Mouse (Mus musculus) kidney, embryonic 15.5 days (tissue): ENCODE data around the gene Dst. TPM values are rescaled to one million over a fixed set of nuclear protein-coding genes. Genes with fewer than 3 reads are reported as not detected.

ENCODE experiments used
- ATAC-seq: fragments of 200-750 bp; cut with Nextera tagmentation; replicated peaks from 2 replicates; pipeline ENCODE4 v1.8.0; 2017; ENCODE audit warnings: moderate TSS enrichment; ENCODE audit not compliant: low FRiP score
- H3K27ac ChIP-seq: fragments of 300-500 bp; sonication (generic); 2 replicates; pipeline ENCODE4 v1.5.1; 2015; ENCODE audit warnings: mild to moderate bottlenecking, inconsistent platforms
- H3K27me3 ChIP-seq: fragments of 300-500 bp; sonication (generic); 2 replicates; pipeline ENCODE4 v1.6.1; 2015; ENCODE audit warnings: inconsistent platforms
- H3K36me3 ChIP-seq: fragments of 300-500 bp; sonication (generic); 2 replicates; pipeline ENCODE4 v1.6.1; 2015; ENCODE audit warnings: inconsistent platforms
- H3K4me1 ChIP-seq: fragments of 300-500 bp; sonication (generic); 2 replicates; pipeline ENCODE4 v1.6.1; 2015; ENCODE audit warnings: inconsistent platforms
- H3K4me2 ChIP-seq: fragments of 300-500 bp; sonication (generic); 2 replicates; pipeline ENCODE4 v1.6.1; 2015; ENCODE audit warnings: moderate library complexity, mild to moderate bottlenecking, inconsistent platforms
- H3K4me3 ChIP-seq: fragments of 300-500 bp; sonication (generic); replicated peaks from 2 replicates; pipeline ENCODE4 v1.5.1; 2015; ENCODE audit warnings: mild to moderate bottlenecking, inconsistent platforms
- H3K9ac ChIP-seq: fragments of 300-500 bp; sonication (generic); 2 replicates; pipeline ENCODE4 v1.6.1; 2015; ENCODE audit warnings: mild to moderate bottlenecking, inconsistent platforms
- H3K9me3 ChIP-seq: fragments of 300-500 bp; sonication (generic); replicated peaks from 2 replicates; pipeline ENCODE4 v1.6.1; 2016; ENCODE audit warnings: inconsistent platforms
- WGBS: fragments of 180-500 bp; shearing (Covaris S2); methylation state at CpG from one replicate; pipeline ENCODE4 v1.1.7; 2015; ENCODE audit warnings: mixed read lengths; 5-methylcytosine and 5-hydroxymethylcytosine counted together
- polyA plus RNA-seq: library from polyadenylated mRNA; unstranded; fragments of >200 nt; fragmentation: Nextera tagmentation; extraction: Ambion mirVana; gene quantifications from 2 replicates; pipeline ENCODE4 v1.2.1, GENCODE M21; 2015

Dst gene
- polyA plus RNA-seq, 1 experiment from 2014 or later = 27.9 TPM

GRCm38 (mm10) chr1:34174517-34174916 lies 266.5 kb downstream of the Dst start:
- no peaks in the 10 kb centered on the region for H3K4me1 ChIP-seq
- no peaks in the 10 kb centered on the region for H3K9me3 ChIP-seq
- ATAC-seq = 0 out of 2 replicates have a peak, but pooled peaks have one; percentile 58
- no peak overlapping the region for H3K4me3 ChIP-seq
- no peak overlapping the region for H3K4me2 ChIP-seq
- no peak overlapping the region for H3K9ac ChIP-seq
- H3K36me3 ChIP-seq = peaks cover 84% of the 10 kb centered on the region
- WGBS = 92% methylated on average over 15 of the region's 15 CpGs
- H3K27me3 ChIP-seq = no peaks in the 10 kb centered on the region
- no peak overlapping the region for H3K27ac ChIP-seq

- no peaks in the 10 kb centered on the region for H3K4me1 ChIP-seq
- H3K27me3 ChIP-seq = no peaks in the 10 kb centered on the region
- no peak overlapping the region for H3K9ac ChIP-seq
- no peak overlapping the region for H3K4me3 ChIP-seq
- H3K27ac ChIP-seq = no peak overlapping the region
- WGBS = 72% methylated on average over 8 of the region's 8 CpGs
- H3K36me3 ChIP-seq = peaks cover 84% of the 10 kb centered on the region
- H3K4me2 ChIP-seq = no peak overlapping the region
- no peaks in the 10 kb centered on the region for H3K9me3 ChIP-seq
- no peak for ATAC-seq
These were observed 266.9 kb downstream of the Dst start for GRCm38 (mm10) chr1:34174961-34175360.

GRCm38 (mm10) chr1:34178022-34178727 lies 270.1 kb downstream of the Dst start:
- H3K9me3 ChIP-seq = no peaks in the 10 kb centered on the region
- 93% methylated on average over 41 of the region's 41 CpGs for WGBS
- no peaks in the 10 kb centered on the region for H3K4me1 ChIP-seq
- no peak overlapping the region for H3K4me2 ChIP-seq
- H3K36me3 ChIP-seq = peaks cover 84% of the 10 kb centered on the region
- no peak for ATAC-seq
- no peak overlapping the region for H3K27ac ChIP-seq
- H3K9ac ChIP-seq = no peak overlapping the region
- no peaks in the 10 kb centered on the region for H3K27me3 ChIP-seq
- no peak overlapping the region for H3K4me3 ChIP-seq

GRCm38 (mm10) chr1:34179756-34180155 lies 271.7 kb downstream of the Dst start:
- Histone ChIP-seq H3K9me3 (no peaks in the 10 kb centered on the region), H3K9ac (no peak overlapping the region), H3K4me1 (no peaks in the 10 kb centered on the region), H3K36me3 (peaks cover 75% of the 10 kb centered on the region), H3K27ac (no peak overlapping the region), H3K27me3 (no peaks in the 10 kb centered on the region), H3K4me3 (no peak overlapping the region), H3K4me2 (no peak overlapping the region)
- ATAC-seq = no peak
- 92% methylated on average over 19 of the region's 19 CpGs for WGBS

- Histone ChIP-seq H3K4me3 (no peak overlapping the region), H3K36me3 (peaks cover 63% of the 10 kb centered on the region), H3K4me1 (no peaks in the 10 kb centered on the region), H3K9me3 (no peaks in the 10 kb centered on the region), H3K27ac (no peak overlapping the region), H3K9ac (no peak overlapping the region), H3K4me2 (no peak overlapping the region), H3K27me3 (no peaks in the 10 kb centered on the region)
- no peak for ATAC-seq
- WGBS = 79% methylated on average over 24 of the region's 24 CpGs
These were observed 274.6 kb downstream of the Dst start for GRCm38 (mm10) chr1:34182406-34183249.

GRCm38 (mm10) chr1:34183250-34183926 lies 275.4 kb downstream of the Dst start:
- Histone ChIP-seq H3K27me3 (no peaks in the 10 kb centered on the region), H3K36me3 (peaks cover 55% of the 10 kb centered on the region), H3K27ac (no peak overlapping the region), H3K4me1 (no peaks in the 10 kb centered on the region), H3K9me3 (no peaks in the 10 kb centered on the region), H3K4me3 (no peak overlapping the region), H3K4me2 (no peak overlapping the region), H3K9ac (no peak overlapping the region)
- ATAC-seq = no peak
- WGBS = 91% methylated on average over 12 of the region's 12 CpGs

GRCm38 (mm10) chr1:34184266-34184665 lies 276.2 kb downstream of the Dst start:
- no peak for ATAC-seq
- H3K36me3 ChIP-seq = peaks cover 52% of the 10 kb centered on the region
- no peaks in the 10 kb centered on the region for H3K9me3 ChIP-seq
- H3K4me2 ChIP-seq = no peak overlapping the region
- H3K4me1 ChIP-seq = no peaks in the 10 kb centered on the region
- no peak overlapping the region for H3K27ac ChIP-seq
- WGBS = 62% methylated on average over 6 of the region's 6 CpGs
- H3K9ac ChIP-seq = no peak overlapping the region
- H3K27me3 ChIP-seq = no peaks in the 10 kb centered on the region
- no peak overlapping the region for H3K4me3 ChIP-seq

- Histone ChIP-seq H3K4me1 (no peaks in the 10 kb centered on the region), H3K4me3 (no peak overlapping the region), H3K9me3 (no peaks in the 10 kb centered on the region), H3K9ac (no peak overlapping the region), H3K36me3 (peaks cover 51% of the 10 kb centered on the region), H3K4me2 (no peak overlapping the region), H3K27ac (no peak overlapping the region), H3K27me3 (no peaks in the 10 kb centered on the region)
- WGBS = 90% methylated on average over 6 of the region's 6 CpGs
- no peak for ATAC-seq
These were observed 278.0 kb downstream of the Dst start for GRCm38 (mm10) chr1:34186033-34186432.

- no peak for ATAC-seq
- no peak overlapping the region for H3K27ac ChIP-seq
- WGBS = 57% methylated on average over 5 of the region's 5 CpGs
These were observed 279.5 kb downstream of the Dst start for GRCm38 (mm10) chr1:34187501-34187900.

GRCm38 (mm10) chr1:34188721-34189236 lies 280.8 kb downstream of the Dst start:
- no peaks in the 10 kb centered on the region for H3K9me3 ChIP-seq
- no peaks in the 10 kb centered on the region for H3K27me3 ChIP-seq
- no peak for ATAC-seq
- no peak overlapping the region for H3K9ac ChIP-seq
- WGBS = 84% methylated on average over 16 of the region's 16 CpGs
- no peak overlapping the region for H3K27ac ChIP-seq
- no peak overlapping the region for H3K4me3 ChIP-seq
- H3K36me3 ChIP-seq = peaks cover 51% of the 10 kb centered on the region
- no peaks in the 10 kb centered on the region for H3K4me1 ChIP-seq
- H3K4me2 ChIP-seq = no peak overlapping the region

More at GRCm38 (mm10) chr1:34187501-34187900, 279.5 kb downstream of the Dst start:
- Histone ChIP-seq H3K9me3 (no peaks in the 10 kb centered on the region), H3K4me2 (no peak overlapping the region), H3K27me3 (no peaks in the 10 kb centered on the region), H3K4me1 (no peaks in the 10 kb centered on the region), H3K36me3 (peaks cover 51% of the 10 kb centered on the region), H3K4me3 (no peak overlapping the region), H3K9ac (no peak overlapping the region)

- Histone ChIP-seq H3K4me1 (no peaks in the 10 kb centered on the region), H3K9ac (no peak overlapping the region), H3K27me3 (no peaks in the 10 kb centered on the region), H3K27ac (no peak overlapping the region), H3K9me3 (no peaks in the 10 kb centered on the region), H3K4me3 (no peak overlapping the region), H3K4me2 (no peak overlapping the region), H3K36me3 (peaks cover 57% of the 10 kb centered on the region)
- ATAC-seq = no peak
- WGBS = 70% methylated on average over 14 of the region's 14 CpGs
These were observed 281.3 kb downstream of the Dst start for GRCm38 (mm10) chr1:34189318-34189717.

- 68% methylated on average over 7 of the region's 7 CpGs for WGBS
- Histone ChIP-seq H3K9me3 (no peaks in the 10 kb centered on the region), H3K4me3 (no peak overlapping the region), H3K27ac (no peak overlapping the region), H3K4me2 (no peak overlapping the region), H3K4me1 (no peaks in the 10 kb centered on the region), H3K27me3 (no peaks in the 10 kb centered on the region), H3K9ac (no peak overlapping the region), H3K36me3 (peaks cover 59% of the 10 kb centered on the region)
- no peak for ATAC-seq
These were observed 281.9 kb downstream of the Dst start for GRCm38 (mm10) chr1:34189970-34190369.
